Mouse (Mus musculus): ENCODE results near the gene Slc24a3.

Gene Slc24a3

DNA sequence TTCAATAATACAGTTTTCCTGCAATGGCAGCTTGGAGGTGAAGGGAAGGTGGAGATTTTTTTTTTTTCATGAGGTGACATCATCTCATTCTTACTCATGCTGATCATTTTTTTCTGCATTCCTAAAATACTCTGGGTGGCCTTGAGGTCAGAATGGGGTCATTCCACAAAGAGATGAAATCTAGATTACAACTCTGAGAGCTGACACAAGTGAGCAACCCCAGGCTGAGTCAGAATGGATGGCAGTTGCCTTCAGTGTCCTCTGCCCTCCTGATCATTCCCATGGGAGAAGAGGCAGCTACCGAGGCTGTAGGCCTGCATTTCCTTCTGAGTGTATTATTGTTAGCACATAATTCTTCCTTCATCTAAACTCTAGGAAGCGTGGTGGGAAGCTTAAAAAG, 116.2 kb downstream of the Slc24a3 start:
- DNase-seq (ENCODE audit: low read depth, low spot score) = peak; percentile 82

DNA sequence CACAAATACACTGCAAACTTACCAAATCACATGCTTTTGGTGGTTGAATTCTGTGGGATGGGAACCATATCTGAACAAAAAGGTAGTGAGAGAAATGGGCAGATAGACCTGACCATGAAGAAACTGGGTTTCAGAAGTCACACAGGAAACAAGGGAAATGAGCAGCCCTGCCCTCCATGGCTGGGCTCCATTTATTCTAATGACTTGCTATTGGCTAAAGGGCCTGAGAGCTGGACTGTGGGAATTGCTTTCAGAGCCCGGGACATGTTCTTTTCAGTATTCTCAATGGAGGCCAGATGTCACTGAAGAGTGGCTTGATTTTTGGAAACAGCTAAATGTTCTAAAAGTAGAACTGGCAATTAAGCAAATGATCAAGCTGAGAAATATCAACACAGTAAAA, 120.9 kb downstream of the Slc24a3 start:
- no peak for DNase-seq (ENCODE audit: low read depth, low spot score)

DNA sequence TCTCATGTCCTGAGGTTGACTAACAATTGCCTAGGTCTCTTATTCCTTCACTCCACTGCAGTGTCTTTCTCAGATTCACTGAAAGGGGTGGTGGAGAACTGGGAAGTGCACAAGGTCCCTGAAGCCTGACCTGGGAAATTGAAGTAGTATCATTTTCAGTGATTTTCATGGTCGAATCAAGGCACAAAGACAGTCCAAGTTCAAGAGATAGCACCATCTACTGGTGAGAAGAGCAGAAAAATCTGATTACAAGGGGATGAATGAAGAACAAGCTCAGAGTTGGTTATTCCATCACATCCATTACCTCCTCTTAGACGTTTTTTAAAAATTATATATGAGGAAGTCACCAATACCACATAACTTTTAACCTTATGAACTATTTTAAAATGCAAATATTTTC, 123.9 kb downstream of the Slc24a3 start:
- DNase-seq (ENCODE audit: low read depth, low spot score) = peak; percentile 34

DNA sequence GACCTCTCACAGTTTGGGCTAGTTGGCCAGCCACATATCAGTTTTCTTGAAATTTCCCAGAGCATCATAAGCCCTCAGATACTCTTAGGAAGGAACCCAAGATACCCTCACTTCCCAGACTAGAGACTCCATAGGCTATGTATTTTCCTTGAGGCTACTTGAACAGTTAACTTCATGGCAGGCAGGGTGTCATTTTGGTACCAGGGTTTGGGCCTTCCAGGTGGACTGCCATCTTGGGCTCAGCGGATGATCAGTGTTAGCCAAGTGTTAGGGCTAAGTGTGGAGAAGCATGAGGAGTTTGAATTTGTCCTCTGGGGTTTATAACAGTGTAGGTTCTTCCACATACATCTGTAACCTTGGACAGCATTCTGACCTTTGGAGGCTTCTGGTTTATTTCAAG, 124.6 kb downstream of the Slc24a3 start:
- DNase-seq (ENCODE audit: low read depth, low spot score) = no peak

DNA sequence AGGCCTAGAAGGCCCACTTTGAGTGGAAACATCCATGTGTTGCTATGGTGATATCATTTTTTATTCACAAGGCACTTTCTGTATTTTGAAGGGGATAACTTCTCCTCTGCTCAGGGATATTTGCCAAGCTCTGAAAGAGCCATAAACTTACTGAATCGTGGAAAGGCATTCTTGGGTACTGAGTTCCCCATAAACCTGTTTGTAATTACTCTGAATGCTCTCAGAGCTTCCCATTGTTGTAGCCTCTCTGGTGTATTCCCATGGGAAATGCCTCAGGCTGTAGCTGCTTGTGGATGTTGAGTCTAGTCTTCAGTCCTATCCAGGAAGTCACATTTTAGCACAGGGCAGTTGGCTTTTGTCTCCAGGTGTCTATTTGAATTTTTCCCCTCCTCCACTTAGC, 125.3 kb downstream of the Slc24a3 start:
- peak; percentile 50 for DNase-seq (ENCODE audit: low read depth, low spot score)

DNA sequence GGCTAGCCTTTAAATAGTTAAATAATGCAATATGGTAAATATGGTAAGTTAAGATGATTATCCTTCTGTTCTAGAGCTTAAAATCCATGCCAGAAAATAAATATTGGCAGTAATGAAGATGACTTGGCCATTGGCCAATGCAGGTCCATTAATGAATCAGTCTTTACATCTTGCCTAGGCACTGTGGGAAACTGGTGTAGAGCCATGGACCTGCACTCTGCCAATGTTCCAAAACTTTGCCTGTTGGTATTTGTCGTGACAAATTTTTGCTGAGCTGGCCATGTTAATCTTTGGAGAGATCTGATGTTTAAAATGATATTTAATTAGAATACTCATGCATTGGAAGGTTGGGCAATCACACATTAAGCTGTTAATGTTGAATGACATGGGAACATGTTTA, 129.4 kb downstream of the Slc24a3 start:
- DNase-seq (ENCODE audit: low read depth, low spot score) = no peak

DNA sequence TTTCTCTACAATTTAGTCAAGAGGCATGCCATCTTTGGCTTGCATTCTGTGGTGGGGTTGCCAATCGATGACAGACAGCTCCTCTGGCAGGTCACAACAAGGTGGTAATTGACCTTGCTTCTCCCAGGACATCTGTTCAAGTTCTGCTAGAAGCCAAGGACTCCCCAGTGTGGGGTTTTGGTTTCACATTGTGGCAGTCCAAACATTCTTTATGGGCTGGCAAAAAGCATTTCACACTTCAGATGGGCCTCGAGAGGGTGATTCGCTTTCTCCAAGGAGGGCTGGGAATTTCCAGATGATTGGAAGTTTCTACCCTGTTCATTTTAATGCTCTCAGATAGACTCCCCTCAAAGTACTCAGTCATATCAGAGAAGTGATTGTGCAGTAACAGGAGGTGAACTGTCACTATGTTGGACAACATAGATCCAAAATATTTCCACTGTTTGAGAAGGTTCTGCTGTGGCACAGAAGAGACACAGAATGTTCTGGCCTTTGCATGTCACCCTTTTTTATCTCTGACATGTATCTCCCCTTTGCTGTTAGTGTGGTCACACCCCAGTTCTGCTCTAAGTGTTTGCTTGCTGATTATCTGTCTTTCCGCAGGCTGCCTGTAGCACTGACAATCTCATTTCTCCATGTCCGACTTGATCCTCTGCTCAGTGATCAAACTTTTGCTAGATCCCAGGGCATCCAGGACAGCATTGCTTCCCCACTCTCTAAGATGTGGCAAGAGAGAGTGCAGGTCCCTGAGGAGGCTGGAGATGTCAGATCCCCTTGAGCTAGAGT, 132.6 kb downstream of the Slc24a3 start:
- peak; percentile 15 for DNase-seq (ENCODE audit: low read depth, low spot score)

DNA sequence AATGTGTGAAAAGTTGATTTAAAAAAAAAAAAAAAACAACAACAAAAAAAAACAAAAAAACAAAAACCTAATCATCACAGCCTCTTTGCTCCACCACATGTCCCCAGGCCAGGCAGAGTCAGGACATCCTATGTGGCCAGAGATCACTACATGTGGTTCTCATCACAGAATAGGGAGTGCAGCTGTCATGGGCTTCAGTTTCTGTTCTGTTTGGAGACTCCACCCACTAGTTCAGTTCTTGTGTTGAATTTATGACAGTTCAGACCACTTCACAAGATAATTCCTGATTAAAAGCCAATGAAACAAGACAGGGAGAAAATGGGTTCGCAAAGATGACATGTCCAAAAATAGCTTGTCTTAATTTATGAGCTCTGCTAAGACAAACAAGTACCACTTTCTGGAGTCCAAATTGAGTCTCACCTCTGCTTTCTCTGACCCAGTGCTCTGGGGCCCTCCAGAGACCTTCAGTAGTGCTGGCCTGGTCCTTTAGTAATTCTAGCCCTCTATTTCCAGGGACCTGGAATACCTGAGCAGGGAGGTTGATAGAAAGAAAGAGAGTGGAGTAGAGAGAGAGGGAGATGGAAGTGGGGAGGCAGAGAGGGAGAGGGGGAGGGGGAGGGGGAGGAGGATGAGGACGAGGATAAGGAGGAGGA, 139.8 kb downstream of the Slc24a3 start:
- DNase-seq (ENCODE audit: low read depth, low spot score) = no peak

DNA sequence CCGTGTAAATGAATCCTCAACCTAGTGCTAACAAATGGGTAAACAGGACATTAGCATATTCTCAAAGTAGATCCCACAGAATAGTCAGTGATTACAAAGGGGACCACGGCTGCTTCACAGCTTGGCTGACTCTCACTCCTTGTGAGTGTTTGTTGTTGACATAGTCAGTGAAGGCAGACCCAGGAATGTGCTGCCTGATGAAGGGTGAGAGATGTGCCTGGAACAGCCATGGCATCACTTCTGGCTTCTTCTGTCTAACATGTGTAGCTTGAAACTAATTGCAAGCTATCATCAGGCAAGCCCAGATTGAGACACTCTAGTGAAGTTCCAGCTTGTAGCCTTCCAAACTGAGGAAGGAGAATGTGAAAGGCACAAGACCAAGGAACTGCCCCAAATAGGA, 151.4 kb downstream of the Slc24a3 start:
- DNase-seq (ENCODE audit: low read depth, low spot score) = no peak

DNA sequence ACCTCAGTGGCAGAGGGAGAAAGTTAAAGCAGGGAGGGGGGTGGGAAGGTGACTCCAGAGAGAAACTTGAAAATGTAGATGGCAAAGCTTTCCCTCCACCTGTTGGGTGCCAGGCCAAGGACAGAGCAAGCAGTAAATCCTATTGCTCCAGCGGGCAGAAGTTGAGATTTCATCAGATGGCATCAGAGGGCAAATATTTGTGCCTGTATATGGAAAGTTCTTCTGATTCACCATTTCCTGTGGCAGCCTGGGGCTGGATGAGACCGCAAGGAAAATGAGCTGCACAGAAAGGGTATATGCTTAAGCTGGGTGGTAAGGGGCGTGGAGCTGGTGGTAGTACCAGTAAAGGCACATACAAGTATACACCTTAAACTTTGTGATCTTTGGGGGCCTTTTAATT, 153.7 kb downstream of the Slc24a3 start:
- DNase-seq (ENCODE audit: low read depth, low spot score) = peak; percentile 60

DNA sequence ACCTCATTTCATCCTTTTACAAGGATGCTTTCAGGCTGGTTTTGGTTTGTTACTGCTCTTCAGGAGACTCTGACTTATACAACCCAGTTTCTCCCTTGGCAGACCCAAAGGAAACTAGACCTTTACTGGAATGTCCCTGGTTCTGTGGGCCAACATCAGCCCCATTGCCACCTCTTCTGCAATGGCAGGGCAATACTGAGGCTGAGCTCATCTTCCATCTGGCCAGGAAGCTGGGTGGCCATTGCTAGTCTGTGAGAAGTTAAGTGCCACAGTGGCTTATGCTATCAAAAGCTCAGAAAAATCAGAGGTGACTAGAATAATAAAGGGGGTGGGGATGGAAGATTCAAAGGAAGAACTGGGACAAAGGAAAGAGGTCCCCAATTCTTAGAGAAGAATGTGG, 154.2 kb downstream of the Slc24a3 start:
- DNase-seq (ENCODE audit: low read depth, low spot score) = peak; percentile 32

DNA sequence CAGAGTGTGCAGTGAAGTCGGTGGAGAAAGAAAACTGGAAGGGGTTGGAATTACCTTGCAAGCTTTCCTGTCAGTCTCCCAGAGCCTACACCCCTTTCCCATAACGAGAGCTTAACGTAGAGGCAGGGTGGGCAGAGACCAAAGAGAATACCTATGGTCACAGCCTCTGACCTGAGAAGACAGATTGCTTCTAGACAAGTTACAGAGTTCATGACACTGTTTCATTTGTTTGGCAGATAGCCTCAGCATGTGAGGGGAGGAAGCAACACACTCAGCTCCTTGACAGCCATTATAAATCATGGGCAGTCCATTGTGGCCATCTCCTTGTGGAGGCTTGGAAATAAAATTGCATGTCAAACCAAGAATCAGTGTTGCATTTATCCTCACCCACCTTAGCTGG, 156.9 kb downstream of the Slc24a3 start:
- peak; percentile 15 for DNase-seq (ENCODE audit: low read depth, low spot score)

DNA sequence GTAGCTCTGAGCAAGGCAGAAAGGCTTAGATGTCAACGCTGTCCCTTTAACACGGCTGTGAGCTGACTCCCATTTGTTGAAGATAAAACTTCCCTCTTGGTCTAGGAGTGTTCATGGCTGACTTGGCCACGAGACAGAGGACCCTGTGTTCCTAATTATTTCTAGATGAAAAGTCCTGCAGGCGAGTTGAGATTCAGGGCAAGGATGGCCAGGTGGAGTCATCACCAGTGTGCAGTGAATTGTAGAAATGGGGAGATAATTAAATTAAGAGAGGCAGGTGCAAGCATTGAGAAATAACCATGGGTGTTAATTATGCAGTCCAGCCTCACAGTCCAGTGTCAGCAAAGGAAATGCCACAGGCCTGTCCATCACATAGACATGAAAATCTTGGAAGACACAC, 158.3 kb downstream of the Slc24a3 start:
- DNase-seq (ENCODE audit: low read depth, low spot score) = no peak

DNA sequence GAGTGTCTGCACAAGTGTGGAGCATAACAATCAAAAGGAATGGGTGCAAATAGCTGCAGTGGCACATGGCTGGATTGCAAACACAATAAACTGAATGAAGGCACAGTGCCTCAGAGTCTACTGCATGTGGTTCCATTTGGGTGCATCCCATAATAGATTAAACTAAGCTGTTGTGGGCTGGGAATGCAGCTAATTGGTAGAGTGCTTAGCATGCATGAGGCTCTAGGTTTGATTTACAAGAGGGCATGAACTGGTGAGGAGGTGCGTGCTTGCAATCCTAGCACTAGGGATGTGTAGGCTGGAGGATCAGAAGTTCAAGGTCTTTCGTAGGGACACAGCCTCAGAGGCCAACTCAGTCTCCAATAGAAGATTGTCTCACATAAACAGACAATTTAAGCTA, 159.0 kb downstream of the Slc24a3 start:
- DNase-seq (ENCODE audit: low read depth, low spot score) = no peak

DNA sequence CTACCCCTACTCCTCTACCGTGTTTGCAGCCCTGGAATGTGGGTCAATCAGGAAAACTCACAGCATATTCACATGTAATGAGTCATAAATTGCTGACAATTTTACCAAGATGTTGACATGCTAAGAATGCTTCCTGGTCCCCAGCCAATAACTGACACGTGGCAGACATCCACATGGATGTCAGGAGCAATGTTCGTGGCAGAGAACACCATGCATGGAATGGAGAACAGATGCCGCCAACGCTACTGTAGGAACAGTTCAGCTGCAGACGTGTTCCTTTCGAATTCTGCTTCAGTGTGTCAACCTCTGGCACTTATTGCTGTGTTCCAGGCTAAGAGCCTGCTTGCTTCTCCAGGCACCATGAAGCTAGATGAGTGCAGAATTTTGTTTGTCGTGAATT, 162.2 kb downstream of the Slc24a3 start:
- peak; percentile 67 for DNase-seq (ENCODE audit: low read depth, low spot score)

DNA sequence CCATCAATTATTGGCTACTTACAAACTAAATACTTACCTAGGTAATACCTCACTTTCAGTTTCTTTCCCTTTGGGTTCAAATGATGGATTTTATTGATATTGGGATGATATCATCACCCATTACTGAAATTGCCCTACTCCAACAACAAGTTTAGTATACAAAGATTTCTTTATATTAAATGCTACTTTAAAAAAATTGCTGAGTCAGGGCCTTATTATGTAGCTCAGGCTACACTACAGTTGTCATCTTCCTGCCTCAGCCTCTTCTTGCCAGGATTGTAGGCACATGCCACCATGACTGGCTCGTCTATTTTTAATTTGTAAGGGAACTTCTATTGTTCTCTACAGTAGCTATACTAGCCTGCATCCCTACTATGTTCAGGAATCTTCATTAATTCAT, 164.0 kb downstream of the Slc24a3 start:
- no peak for DNase-seq (ENCODE audit: low read depth, low spot score)

DNA sequence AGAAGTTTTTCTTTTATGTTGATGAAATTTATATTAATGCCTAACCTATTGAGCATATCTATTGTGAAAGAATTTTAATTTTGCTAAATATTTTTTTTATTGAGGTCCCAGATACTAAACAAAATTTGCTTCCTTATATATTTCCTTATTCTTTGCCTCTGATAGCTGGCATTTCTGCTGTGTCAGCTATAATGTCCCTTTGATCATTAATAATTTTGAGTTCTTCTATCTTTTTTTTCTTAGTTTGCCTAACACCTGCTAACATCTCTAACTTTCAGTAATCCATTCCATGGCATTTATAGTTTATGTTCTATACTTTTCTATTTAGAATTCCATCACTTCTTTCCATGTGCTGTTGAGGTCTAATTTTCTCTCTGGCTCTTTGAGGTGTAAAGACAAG, 165.9 kb downstream of the Slc24a3 start:
- no peak for DNase-seq (ENCODE audit: low read depth, low spot score)

DNA sequence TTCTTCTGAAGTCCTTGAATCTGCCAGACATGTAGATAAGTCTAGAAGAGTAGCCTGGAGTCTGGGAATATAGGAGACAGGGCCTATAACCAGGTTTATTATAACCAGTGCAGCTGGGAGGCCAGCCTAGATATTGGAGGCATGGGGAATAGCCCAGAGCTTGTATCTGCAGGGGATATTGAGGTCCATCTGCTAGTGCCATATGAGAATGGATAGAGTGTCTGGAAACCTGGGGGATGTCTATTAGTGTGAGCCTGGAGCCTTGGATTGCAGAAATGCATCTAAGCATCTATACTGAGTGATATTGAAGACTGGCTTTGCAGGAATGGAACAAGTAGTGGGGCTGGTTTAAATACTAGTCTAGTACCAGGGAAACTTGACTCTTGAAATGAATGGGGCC, 168.9 kb downstream of the Slc24a3 start:
- DNase-seq (ENCODE audit: low read depth, low spot score) = no peak

DNA sequence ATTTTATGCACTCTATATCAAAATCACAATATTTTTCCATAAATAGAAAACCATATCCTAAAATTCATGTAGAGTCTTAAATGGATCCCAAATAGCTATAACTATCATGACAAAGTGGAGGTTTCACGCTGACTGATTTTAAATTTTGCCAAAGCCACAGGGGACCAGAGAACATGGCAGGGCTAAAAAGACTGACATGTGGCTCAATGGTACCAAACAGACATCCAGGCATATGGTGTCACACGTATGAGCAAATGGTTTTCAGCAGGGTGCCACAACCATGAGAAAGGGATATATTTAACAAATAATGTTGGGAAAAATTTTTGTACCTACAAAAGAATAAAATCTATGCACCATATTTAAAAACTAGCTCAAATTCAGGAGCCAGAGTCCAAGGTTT, 173.3 kb downstream of the Slc24a3 start:
- no peak for DNase-seq (ENCODE audit: low read depth, low spot score)

DNA sequence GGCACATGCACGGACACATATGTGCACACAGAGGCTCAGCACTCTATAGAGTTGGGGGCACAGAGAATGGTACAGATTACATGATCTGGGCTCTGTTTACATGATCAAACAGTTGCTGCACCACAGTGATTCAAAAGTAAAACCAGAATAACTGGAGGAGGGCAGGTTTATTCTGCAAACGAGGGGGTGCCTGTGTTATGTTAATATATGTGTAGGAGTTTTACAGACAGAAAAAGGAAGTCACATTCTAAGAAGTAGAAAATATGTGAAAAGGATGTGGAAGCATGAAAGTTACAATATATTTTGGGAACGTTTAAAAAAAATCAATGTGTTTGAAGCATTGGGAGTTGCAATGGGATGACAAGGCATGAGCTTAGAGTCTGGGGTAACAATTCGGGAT, 175.4 kb downstream of the Slc24a3 start:
- DNase-seq (ENCODE audit: low read depth, low spot score) = no peak

DNA sequence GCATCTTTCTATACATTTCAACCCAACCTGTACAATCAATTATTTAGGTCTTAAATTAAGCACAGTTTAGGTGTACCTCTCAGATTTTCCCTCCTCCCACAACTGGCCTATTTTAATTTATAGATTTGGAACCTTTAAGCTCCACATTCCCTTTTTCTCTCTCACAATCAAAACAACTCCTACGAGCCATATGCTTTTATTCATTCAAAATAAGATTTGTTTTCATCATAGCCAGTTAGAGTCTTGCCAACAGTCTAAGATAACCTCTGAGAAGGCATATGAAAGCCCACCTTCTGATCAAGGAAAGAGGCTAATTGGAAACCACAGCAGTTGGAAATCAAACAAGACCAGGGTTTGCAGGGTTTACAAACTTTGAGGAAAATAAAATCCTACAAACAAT, 177.0 kb downstream of the Slc24a3 start:
- DNase-seq (ENCODE audit: low read depth, low spot score) = no peak

DNA sequence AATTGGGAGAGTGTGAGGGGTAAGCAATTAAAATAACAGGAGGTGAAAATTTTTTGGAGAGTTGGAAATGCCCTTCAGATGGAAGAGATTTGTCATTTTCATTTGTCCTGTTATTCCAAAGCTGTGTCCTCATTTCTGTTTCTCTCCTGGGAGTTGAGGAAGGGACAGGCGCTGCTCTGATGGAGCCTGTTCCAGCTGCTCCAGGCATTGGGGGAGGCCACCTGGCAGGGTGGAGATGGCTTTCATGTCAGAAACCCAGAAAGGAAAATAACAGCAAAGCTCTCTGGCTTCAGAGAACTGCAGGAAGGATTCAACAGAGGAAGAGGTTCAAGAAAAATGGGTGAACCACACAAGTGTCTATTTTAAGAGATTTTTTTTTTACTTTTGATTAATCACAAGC, 186.2 kb downstream of the Slc24a3 start:
- DNase-seq (ENCODE audit: low read depth, low spot score) = no peak

DNA sequence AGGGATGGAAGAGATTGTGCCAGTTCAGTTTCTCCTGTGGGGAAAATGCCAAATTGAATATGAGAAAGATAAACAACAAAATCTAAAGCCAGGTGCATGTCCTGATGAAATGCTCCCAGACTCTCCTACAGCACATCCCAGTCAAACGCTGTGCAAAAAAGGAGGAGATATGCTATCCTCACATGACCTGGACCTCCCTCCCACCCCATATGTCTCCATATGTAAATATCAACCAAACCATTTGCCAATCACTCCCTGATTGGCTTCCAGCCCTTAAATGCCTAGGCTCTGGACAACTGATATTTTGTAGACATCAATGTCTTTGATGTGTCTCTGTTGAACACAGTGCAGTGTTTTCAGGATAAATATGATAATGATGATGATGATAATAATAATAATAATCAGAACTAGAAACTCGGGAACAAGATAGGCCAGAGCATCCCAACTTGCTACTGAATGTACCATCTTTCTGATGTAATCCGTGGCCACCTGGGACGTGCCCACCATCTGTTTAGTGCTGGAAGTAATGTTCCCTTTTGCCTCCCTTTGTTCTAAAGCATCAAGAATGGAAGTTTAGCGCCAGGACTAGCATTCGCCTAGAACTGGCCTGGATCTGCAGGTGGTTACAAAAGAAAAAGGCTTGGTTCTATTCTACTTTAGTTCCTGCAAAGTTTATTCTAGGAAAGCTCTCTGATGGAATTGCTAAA, 190.8 kb downstream of the Slc24a3 start:
- DNase-seq (ENCODE audit: low read depth, low spot score) = no peak

Data from 3T3-L1 (cell line).